Mouse (Mus musculus) c-Kit-positive CD71-positive TER-119-negative erythroid progenitor cells, embryonic 14.5 days (primary cell): Measurements from ENCODE around the gene S100a4.

ENCODE experiments used
- DNase-seq: peaks from one replicate; pipeline ENCODE4 v3.0.0-alpha.2; 2013; ENCODE audit warnings: low read depth

S100a4 gene

DNA sequence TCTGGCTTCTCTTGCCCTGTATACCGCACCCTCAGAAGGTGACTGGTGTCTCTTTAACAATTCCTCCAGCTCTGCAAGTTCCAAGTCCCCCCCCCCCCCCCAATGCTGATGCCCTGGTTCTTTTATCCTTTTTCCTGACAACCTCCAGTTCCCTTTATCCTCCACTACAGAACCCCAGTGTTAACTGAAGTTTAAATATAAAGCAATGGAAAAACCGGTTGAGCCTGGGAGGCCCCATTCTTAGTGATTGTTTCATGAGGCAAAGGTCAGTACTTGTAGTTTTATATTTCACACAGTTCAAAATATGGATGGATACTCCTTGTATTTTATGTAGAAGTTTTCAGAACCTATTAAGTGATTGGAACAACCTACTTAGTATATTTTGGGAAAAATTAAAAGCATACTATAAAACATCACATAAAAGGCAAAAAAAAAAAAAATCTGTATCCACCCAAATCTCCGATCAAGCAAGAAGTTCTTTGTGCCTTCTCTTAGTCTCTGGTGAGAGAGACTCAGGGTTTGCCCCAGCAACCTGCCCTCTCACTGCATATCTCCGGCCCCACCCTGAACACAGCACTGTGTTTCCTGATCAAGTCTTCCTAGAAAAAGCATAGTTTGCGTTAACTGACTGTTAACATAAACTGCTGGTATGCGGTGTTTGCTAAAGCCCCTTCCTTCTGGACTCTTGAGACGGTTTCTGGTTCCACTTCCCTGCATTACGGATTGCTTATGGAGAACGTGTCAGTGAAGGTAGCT is 22.9 kb downstream of the S100a4 start:
- no peak for DNase-seq

DNA sequence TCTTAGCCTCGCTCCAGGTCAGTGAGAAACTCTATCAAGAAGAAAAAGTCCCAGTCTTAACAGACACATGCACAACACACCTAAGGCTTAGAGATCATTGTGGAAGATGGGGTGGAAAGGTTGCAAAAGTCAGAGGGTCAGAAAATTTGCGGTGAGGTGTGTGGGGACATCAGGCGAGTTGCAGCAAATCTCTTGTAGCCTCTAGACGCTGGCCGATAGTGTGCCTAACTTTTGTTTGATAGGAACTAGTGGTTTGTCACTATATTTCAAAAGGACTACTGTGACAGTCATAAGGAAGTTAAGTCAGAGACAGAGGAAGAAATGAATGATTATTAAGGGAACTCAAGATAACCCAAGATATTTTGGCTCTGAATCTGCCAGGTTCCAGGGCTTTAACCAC is 23.8 kb downstream of the S100a4 start:
- no peak for DNase-seq

DNA sequence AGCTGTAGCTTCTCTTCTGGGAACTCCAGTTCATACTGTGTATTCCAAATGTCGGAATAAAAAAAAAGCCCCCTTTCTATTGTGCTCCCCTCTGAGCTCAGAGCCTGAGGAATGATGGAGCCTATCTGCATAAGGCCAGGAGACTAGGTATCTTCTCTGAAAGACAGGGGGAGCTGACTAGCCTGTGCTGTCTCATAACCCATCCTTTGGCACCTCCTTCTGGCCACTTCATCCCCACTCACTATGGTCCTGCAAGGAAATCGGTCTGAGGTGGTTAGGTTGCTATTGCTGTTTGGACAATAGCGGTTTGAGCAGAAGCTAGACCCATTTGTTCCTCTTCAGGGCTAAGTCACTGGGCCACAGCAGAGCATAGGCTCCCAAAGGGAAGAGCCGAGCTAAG is 24.2 kb downstream of the S100a4 start:
- DNase-seq = no peak

DNA sequence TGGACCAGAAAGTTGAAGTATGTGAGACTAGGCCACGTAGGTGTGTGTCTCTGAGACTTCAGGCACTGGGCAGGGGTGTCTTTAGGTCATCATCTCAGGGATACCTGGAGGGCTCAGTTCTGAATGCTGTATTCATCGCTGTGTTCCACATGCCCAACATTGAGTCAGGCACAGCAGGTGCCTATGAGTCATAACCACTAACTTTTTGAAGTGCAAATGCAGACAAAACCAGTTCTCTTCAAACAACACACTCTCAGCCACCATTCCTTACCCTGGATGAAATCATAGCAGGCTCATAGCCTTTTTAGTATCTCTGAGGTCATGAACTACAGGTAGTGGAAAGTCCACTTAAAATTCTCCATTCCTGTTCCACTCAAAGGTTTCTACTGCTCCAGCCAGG is 25.7 kb downstream of the S100a4 start:
- no peak for DNase-seq

DNA sequence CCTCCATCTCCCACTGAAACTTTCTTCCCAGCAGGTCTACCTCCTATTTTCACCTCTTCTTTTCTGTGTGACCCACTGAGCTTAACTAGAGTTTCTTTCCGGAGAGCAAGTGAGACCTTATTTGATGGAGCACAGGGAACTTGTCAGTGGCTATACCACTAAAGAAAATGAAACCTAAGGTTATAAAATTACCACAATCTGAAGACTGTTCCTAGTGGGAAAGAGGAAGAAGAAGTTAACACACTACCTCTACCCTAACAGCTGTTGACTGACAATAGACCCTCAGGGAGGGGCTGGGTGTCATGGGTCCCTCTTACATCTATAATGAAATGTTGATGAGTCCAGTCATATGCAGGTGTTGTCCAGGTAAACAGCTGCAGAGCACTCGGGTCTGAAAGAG is 28.4 kb downstream of the S100a4 start:
- no peak for DNase-seq

DNA sequence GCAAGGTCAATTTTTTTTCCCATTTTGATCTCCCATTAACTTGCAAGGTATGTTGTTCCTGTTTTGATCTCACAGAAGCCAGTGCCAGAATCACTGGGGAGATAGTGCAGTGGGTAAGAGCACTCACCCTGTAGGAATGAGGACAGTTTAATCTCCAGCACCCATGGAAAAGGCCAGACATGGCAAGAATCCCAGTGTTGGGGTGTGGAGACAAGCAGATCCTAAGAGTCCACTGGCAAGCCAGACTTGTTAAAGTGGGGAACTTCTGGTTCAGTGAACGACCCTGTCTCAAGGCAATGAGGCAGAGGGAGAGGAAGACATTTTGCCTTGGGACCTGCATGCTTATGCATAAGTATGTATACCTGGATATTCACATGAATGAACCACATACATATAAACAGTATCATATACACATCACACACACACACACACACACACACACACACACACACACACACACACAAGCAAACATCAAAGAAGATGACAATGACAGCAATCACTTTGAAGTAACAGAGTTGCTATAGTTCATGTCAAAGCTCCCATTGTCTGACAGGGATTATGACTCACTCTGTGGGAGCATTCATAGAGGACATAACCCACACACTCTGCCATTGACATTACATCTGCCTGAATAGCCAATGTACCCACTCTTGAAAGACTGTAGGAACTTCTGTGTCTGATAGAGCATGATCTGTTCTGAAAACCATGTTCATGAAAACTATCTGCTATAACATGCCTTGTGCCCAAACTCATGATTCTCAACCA is 35.1 kb downstream of the S100a4 start:
- DNase-seq = no peak

DNA sequence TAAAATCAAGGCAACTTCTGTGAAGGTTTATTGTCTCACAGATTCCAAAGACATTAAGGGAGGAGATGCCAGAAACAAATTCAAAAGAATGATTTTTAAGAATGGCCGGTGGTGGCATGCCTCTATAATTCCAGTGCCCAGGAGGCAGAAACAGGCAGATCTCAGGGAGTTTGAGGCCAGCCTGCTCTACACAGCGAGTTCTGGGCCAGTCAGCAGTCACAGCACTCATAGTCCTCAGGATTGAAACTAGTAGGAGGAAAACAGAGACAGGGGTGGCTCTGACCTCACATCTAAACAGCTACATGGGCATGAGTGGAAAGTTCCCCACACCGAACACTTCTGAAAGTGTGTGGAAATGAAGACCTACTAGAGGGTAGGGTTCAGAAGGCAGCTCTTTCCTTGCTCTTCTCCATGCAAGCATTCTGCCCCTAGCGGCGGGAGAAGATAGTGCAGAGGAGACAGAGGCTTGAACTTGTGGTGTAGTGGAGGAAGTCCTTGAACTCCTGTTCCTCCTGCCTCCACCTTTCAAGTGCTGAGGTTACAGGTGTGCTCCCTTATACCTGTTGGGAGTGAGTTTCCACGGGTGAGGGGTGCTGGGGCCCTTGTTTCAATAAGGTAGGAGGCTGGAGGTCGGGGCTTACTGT is 36.1 kb downstream of the S100a4 start:
- DNase-seq = peak; percentile 41

DNA sequence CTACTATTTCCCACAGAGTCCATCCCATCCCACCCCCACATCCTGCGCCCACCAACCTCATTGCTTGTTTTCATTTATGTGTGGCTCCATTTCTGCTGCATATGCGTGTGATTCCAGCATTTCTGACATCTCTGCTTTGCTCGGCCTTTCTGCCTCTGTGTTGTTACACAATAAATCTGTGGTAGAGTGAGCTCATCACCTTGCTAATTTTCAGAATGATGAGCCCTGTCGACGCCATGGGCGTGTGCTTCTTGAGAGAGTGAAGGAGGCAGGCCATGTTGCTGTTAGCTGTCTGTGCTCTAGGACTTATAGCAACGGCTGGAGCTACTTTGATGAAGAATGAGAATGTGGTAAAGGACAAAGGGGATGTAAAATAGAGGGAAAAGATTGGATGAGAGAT is 37.4 kb downstream of the S100a4 start:
- DNase-seq = no peak

DNA sequence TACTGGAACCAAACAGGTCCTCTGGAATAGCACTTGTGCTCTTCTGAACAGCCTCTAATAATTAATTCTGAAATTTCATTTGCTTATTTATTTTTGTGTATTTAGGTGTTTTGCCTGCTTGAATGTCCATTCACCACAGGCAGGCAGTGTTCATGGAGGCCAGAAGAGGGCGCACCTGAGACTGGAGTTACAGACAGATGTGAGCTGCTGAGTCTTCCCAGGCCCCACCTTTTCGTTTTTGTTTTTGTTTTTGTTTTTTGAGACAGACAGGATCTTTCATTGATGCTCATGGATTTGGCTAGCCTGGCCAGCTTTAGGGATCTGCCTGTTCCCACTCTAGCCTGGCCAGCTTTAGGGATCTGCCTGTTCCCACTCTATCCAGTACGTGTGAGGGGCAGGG is 40.6 kb downstream of the S100a4 start:
- peak; percentile 15 for DNase-seq

DNA sequence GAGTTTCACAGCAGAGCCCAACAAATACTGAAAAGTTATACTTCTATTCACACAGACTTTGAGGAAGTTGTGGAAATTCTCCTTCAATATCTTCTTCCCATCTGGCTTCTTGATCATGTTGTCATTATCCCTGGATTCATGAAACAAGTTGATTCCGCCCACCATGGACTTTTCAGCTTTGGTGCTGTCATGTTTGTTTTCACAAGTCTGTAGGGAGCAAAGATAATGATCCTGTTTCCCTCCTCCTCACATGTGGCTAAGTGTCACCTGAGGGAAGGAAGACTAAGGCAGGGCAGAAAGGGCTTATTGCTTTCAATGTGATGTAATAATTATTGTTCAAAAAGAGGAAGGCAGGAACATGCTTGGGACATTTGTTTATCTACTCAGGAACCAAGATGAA is 43.7 kb downstream of the S100a4 start:
- no peak for DNase-seq

DNA sequence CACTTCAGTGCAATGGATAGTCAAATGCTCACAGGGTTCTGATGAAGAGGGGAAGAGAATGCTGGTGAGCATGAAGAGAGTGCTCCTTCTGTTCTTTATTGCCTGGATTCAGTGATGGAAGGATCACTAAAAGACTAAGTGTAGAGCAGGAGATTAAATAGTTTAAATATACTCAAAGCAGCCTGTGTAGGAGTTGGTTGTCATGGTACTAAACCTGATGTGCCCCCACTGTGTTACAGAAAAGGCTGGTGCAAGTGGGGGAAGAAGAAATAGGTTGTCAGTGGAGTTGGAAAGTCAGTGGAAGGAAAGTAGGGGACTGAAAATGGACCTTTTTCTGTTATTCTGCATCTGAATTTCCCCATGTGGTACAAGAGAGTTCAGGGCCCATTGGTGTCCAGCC is 45.4 kb downstream of the S100a4 start:
- DNase-seq = no peak

DNA sequence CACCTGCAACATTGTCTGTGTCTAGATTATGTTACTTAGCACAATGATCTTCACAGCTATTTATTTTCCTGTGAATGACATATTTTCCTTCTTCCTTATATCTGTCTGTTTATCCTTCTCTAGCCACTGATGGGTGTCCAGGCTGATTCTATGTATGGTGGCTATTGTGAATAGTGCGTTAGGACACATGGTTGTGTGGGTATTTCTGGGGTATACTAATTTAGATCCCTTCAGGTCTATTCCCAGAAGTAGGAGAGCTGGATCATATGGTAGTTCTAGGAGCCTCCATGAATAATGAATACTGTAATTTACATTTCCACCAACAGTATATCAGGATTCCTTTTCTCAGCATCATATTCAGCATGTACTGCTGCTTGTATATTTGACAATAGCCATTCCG is 46.3 kb downstream of the S100a4 start:
- no peak for DNase-seq

DNA sequence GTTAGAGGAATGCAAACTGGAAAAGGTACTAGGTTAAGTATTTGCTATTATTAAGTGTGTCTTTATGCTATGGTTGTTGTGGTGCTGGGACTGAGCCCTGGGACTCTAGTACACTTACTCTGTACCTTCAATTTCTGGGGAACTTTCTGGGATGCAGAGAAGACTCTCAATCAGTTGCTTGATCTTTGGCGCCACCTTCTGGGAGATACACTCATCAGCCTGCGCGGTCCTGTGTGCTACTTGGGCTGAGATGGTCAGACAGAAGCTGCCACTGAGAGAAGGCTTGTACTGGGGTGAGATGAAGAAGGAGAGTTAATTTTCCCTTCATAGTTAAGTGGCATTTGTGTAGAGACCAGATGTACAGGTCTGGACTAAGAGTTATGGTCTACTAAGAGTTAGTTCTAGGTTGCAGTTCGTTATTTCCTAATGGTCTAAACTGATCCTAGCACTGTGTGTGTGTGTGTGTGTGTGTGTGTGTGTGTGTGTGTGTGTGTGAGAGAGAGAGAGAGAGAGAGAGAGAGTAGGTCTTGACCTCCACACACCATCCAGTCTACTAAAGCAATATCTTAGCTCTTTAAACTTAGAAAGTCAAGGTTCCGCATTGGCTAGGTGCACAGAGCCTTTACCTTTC is 49.4 kb downstream of the S100a4 start:
- peak; percentile 16 for DNase-seq

DNA sequence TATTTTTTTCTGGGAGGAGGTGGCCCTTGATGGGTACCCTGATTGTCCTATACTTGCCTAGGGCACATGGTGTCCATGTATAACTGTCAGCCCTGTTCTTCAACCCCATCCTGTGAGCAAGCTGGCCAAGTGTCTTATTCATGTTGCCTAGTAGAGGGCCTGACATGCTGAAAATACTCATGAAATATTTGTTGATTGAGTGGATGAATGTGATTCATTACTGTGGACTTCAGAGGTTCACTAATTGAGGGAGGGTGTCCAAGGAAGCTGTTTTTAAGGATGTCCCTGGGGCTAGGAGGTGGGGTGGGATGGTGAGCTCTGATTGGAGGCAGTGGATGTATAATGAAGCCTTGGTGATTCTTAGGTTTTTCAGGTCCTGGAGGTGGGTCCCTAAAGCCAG is 50.1 kb downstream of the S100a4 start, which contains the start of gene S100a7a:
TSS of gene S100a7a (plus strand) at position 301 of the 400 bp plus-strand sequence.
- DNase-seq = no peak
